Mouse (Mus musculus) brain, adult 10 weeks (tissue): Measurements from ENCODE around the gene C2. TPM values are rescaled to one million over a fixed set of nuclear protein-coding genes. Genes with fewer than 3 reads are reported as not detected.

Experiments used
- polyA plus RNA-seq: library from polyadenylated mRNA; stranded (reverse); fragments of 350-450 nt; fragmentation: Illumina TruSeq; extraction: RNeasy Lipid Tissue Mini Kit (QIAGEN cat#74804); gene quantifications from one replicate; pipeline ENCODE4 v1.2.3, GENCODE M21; 2015; ENCODE audit warnings: low read depth, low replicate concordance

The C2 gene
- 1.5 TPM for polyA plus RNA-seq

DNA sequence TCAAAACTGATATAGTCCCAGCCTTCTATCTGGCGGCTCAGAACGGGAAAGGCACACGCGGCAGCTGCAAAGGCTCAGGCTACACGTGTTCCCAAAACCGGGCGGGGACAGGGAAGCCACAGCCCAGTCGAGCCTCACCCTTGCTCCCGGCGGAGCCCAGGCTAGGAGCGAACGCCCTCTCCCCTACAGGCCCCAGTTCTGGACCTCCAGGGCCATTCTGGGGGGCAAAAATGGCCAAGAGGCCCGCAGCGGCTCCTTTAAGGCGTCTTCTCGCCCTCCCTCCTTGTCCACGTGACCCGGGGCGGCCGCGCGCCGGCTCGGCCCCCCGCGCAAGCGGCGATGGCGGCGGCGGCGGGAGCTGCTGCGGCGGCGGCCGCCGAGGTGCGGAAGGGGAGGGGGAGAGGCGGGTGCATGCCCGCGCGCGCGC, at the start of gene C2, which contains the start of gene Ehmt2:
Gene C2, minus strand, starts transcription at position 106 of the 427 bp plus-strand sequence.
Gene Ehmt2, plus strand, starts transcription at position 310 of the 427 bp plus-strand sequence.

GRCm38 (mm10) chr17:34931061-34931734, 33.1 kb upstream of the C2 start, which contains the start of gene Neu1:
Gene Neu1, plus strand, starts transcription at chr17:34931253.

GRCm38 (mm10) chr17:34913930-34914665, 16.0 kb upstream of the C2 start, which contains the start of gene Slc44a4:
Gene Slc44a4, plus strand, starts transcription at chr17:34914466.

DNA sequence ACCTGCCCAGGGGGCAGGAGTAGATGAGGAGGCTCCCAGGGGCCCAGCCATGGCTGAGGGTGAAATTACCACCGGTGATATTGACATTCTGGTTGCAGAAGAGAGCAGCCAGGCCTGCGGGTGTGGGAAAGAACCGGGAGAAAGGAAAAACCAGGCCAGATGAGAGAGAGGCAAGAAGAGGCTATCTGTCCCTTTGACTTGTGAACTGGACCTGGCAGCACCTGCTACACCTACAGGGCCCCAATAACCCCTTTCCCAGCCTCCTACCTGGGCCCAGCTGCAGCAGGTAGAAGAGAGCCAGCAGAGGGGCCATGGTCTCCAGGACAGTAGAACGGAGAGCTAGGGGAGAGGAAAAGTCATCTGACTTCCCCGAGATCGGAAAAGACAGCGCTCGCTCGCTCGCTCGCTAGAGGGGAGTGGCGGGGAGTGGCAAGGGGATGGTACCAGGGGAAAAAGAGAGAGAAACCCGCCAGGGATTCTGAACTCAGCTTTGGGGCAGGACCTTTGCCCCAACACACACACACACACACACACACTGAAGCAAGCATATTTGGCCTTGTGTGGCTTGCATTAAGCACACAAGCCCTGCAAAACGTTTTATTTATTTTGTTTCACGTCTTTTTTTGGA, 16.3 kb downstream of the C2 start, which contains the start of gene Gm20547:
Gene Gm20547, minus strand, starts transcription at position 360 of the 628 bp plus-strand sequence.

GRCm38 (mm10) chr17:34879336-34879879, 18.7 kb downstream of the C2 start, which contains the start of gene Zbtb12:
Gene Zbtb12, plus strand, starts transcription at chr17:34879483.

DNA sequence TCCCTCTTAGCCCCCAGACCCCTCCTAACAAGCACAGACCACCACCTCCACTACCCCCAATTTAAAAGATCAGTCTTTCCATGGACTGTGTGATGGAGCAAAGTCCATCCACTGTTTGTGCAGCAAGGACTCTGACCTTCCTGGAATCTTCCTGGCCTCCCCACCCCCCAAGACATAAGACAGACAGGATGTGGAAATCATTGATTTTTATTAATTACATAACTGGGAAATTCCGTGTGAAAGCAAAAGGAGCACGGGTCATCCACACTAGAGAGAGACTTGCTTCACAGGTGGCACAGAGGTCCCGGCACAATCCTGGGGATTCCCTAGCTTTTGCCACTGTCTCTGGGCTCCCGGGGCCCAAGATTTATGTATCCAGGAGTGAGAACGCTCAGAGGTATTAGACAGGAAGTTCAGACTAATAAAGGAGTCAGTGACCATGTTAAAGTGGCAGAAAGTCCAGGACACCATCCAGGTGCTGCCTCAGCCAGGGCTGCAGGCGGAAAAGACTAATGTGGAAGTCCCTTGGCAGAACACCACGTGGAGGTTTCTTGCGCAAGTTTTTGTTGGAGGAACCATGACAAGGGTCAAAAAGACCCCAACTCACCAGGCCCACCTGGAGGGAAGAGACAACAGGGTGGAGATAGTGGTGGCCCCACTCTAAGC, 35.5 kb downstream of the C2 start, which contains the start of gene Cfb:
Gene Cfb, minus strand, starts transcription at position 103 of the 666 bp plus-strand sequence.

GRCm38 (mm10) chr17:34849722-34850516, 48.1 kb downstream of the C2 start, which contains the start of the genes Skiv2l and Nelfe:
Gene Skiv2l, minus strand, starts transcription at chr17:34850210.
Gene Nelfe, plus strand, starts transcription at chr17:34850391.

GRCm38 (mm10) chr17:34836856-34837221, 61.2 kb downstream of the C2 start, which contains the start of the genes Stk19 and Dxo:
Gene Stk19, minus strand, starts transcription at chr17:34836945.
Gene Dxo, plus strand, starts transcription at chr17:34837019.

Other genes with a start within 250 kb of the C2 start
- 0.86 TPM for gene Tnxb, start 227.7 kb downstream of the C2 start, polyA plus RNA-seq
- gene C4b, start 154.4 kb downstream of the C2 start, polyA plus RNA-seq, result 10.9 TPM
- not detected for gene Cyp21a1, start 93.7 kb downstream of the C2 start, polyA plus RNA-seq
- gene Stk19, start 61.3 kb downstream of the C2 start, polyA plus RNA-seq, result 67.9 TPM
- 37.4 TPM for gene Dxo, start 61.2 kb downstream of the C2 start, polyA plus RNA-seq
- 47.0 TPM for gene Skiv2l, start 48.1 kb downstream of the C2 start, polyA plus RNA-seq
- 35.3 TPM for gene Nelfe, start 47.9 kb downstream of the C2 start, polyA plus RNA-seq
- gene Cfb, start 35.7 kb downstream of the C2 start, polyA plus RNA-seq, result 0.31 TPM
- 5.7 TPM for gene Zbtb12, start 18.8 kb downstream of the C2 start, polyA plus RNA-seq
- gene Gm20547, start 16.2 kb downstream of the C2 start, polyA plus RNA-seq, result not detected
- 122 TPM for gene Ehmt2, start 204 bp upstream of the C2 start, polyA plus RNA-seq
- 0.19 TPM for gene Slc44a4, start 16.2 kb upstream of the C2 start, polyA plus RNA-seq
- 51.2 TPM for gene Neu1, start 33.0 kb upstream of the C2 start, polyA plus RNA-seq
- 8.3 TPM for gene Hspa1b, start 61.0 kb upstream of the C2 start, polyA plus RNA-seq
- gene Gm20481, start 71.6 kb upstream of the C2 start, polyA plus RNA-seq, result not detected
- gene Hspa1a, start 73.9 kb upstream of the C2 start, polyA plus RNA-seq, result 8.4 TPM
- 0.36 TPM for gene Hspa1l, start 74.4 kb upstream of the C2 start, polyA plus RNA-seq
- gene Lsm2, start 83.6 kb upstream of the C2 start, polyA plus RNA-seq, result 26.4 TPM
- 22.8 TPM for gene Vars, start 102.7 kb upstream of the C2 start, polyA plus RNA-seq
- 0.71 TPM for gene Vwa7, start 118.3 kb upstream of the C2 start, polyA plus RNA-seq
- not detected for gene Sapcd1, start 129.8 kb upstream of the C2 start, polyA plus RNA-seq
- gene Msh5, start 148.5 kb upstream of the C2 start, polyA plus RNA-seq, result 0.67 TPM
- 22.1 TPM for gene Clic1, start 151.7 kb upstream of the C2 start, polyA plus RNA-seq
- 19.3 TPM for gene Ddah2, start 160.8 kb upstream of the C2 start, polyA plus RNA-seq
- not detected for gene Ly6g6c, start 167.1 kb upstream of the C2 start, polyA plus RNA-seq
- not detected for gene Mpig6b, start 167.9 kb upstream of the C2 start, polyA plus RNA-seq
- gene Ly6g6e, start 178.6 kb upstream of the C2 start, polyA plus RNA-seq, result 5.5 TPM
- gene Ly6g6d, start 179.8 kb upstream of the C2 start, polyA plus RNA-seq, result 1.8 TPM
- 0.70 TPM for gene Ly6g6f, start 187.3 kb upstream of the C2 start, polyA plus RNA-seq
- 106 TPM for gene Abhd16a, start 191.0 kb upstream of the C2 start, polyA plus RNA-seq
- gene Ly6g5c, start 210.0 kb upstream of the C2 start, polyA plus RNA-seq, result not detected
- gene Ly6g5b, start 217.2 kb upstream of the C2 start, polyA plus RNA-seq, result not detected
- gene Gpank1, start 223.2 kb upstream of the C2 start, polyA plus RNA-seq, result 24.9 TPM
- 221 TPM for gene Csnk2b, start 223.8 kb upstream of the C2 start, polyA plus RNA-seq
- 18.0 TPM for gene D17H6S53E, start 228.1 kb upstream of the C2 start, polyA plus RNA-seq
- not detected for gene Apom, start 233.8 kb upstream of the C2 start, polyA plus RNA-seq
- 159 TPM for gene Bag6, start 236.9 kb upstream of the C2 start, polyA plus RNA-seq